Mouse (Mus musculus) myocyte (in vitro differentiated cells): ENCODE data around the gene Chrm2.

ENCODE experiments used
- MAX ChIP-seq: IDR thresholded peaks from one replicate; pipeline ENCODE4 v1.6.1; 2011; ENCODE audit warnings: low read depth, mild to moderate bottlenecking, control low read depth
- MYOD1 ChIP-seq, 3 experiments: IDR thresholded peaks; one replicate each; pipeline ENCODE4 v1.6.1; 2011; ENCODE audit warnings: control low read depth in 2 of 3, low read depth in 2 of 3, mild to moderate bottlenecking in 2 of 3, moderate library complexity in 1 of 3; ENCODE audit not compliant: insufficient read length in 2 of 3, control insufficient read depth in 1 of 3
- MYOG ChIP-seq, 3 experiments: IDR thresholded peaks; one replicate each; pipeline ENCODE4 v1.6.1; 2011; ENCODE audit warnings: control low read depth in 2 of 3, low read depth in 2 of 3, mild to moderate bottlenecking in 2 of 3; ENCODE audit not compliant: insufficient read length in 2 of 3, control insufficient read depth in 1 of 3, insufficient read depth in 1 of 3
- POLR2A ChIP-seq: IDR thresholded peaks from one replicate; pipeline ENCODE4 v1.6.1; 2011; ENCODE audit warnings: low read depth, mild to moderate bottlenecking, control low read depth, moderate library complexity; ENCODE audit not compliant: insufficient read length
- POLR2AphosphoS2 ChIP-seq: IDR thresholded peaks from one replicate; pipeline ENCODE4 v1.6.1; 2011; ENCODE audit warnings: low read depth, control low read depth; ENCODE audit not compliant: insufficient read length
- REST ChIP-seq: IDR thresholded peaks from one replicate; pipeline ENCODE4 v1.6.1; 2011; ENCODE audit warnings: mild to moderate bottlenecking, control low read depth, moderate library complexity; ENCODE audit not compliant: insufficient read depth, insufficient read length
- SRF ChIP-seq: IDR thresholded peaks from one replicate; pipeline ENCODE4 v1.6.1; 2011; ENCODE audit warnings: low read depth; ENCODE audit not compliant: control insufficient read depth, insufficient read length
- TCF12 ChIP-seq: IDR thresholded peaks from one replicate; pipeline ENCODE4 v1.6.1; 2011; ENCODE audit warnings: mild to moderate bottlenecking, control low read depth; ENCODE audit not compliant: poor library complexity, insufficient read depth, severe bottlenecking

DNA sequence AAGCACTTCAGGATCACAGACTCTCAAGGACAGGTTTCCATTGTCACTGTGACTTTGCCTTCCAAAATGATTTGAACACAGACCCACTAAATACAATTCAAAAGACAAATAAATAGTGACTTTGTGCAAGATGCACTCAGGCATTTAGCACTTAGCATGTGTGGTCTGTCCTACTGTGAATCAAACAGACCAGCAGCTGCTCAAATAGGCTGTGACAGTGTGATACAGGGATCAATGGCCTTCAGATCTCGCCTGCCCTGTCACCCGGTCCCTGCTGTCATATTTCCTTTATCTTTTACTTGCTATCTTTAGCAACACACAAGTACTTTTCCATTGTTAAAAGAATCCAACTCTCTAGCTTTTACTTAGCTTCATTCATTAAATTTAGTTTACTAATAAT lies 31.8 kb downstream of the Chrm2 start:
- TF ChIP-seq POLR2A, result no peak
- TF ChIP-seq TCF12, result no peak
- TF ChIP-seq MAX, result no peak
- no peak for TF ChIP-seq SRF
- no peak for TF ChIP-seq REST
- no peak for TF ChIP-seq POLR2AphosphoS2
- TF ChIP-seq MYOD1 (IDR thresholded peaks at IDR 0.05; ENCODE audit: control insufficient read depth in 1 of 3, insufficient read length in 2 of 3, low read depth in 2 of 3), result no peak
- TF ChIP-seq MYOG (IDR thresholded peaks at IDR 0.05; ENCODE audit: control insufficient read depth in 1 of 3, insufficient read depth in 1 of 3, insufficient read length in 2 of 3, low read depth in 2 of 3), result no peak
